ENCODE assay signal across 8 mouse cellular contexts in genomic region chr6:53721595-53721994, GRCm38 (mm10).
DNase-seq lines count a peak whose midpoint lies in the region; ATAC-seq and TF ChIP-seq lines count a peak whose summit lies in the region.

No protein-coding gene starts in this region.

- no peaks in the 10 kb centered on the region for H3K4me1 ChIP-seq in hindbrain, embryonic 14.5 days (replicated peaks; ENCODE audit: control insufficient read depth, insufficient read depth, low read length)
- H3K4me1 ChIP-seq in hindbrain, embryonic 16.5 days (ENCODE audit: control insufficient read depth, insufficient read depth, low read depth, low read length) = no peaks in the 10 kb centered on the region
- no peaks in the 10 kb centered on the region for H3K4me1 ChIP-seq in forebrain, postnatal 0 days (ENCODE audit: insufficient read depth)
- no peaks in the 10 kb centered on the region for H3K4me1 ChIP-seq in hindbrain, embryonic 15.5 days (replicated peaks)
- H3K4me1 ChIP-seq in midbrain, postnatal 0 days (ENCODE audit: insufficient read depth, low read length) = no peaks in the 10 kb centered on the region
- no peaks in the 10 kb centered on the region; the same call in 1 of the 2 replicates for H3K4me1 ChIP-seq in testis, adult 2 months (ENCODE audit: control insufficient read depth, insufficient read depth, low read length)

- no peaks in the 10 kb centered on the region for H3K36me3 ChIP-seq in hindbrain, embryonic 14.5 days (replicated peaks; ENCODE audit: control insufficient read depth, insufficient read depth)
- no peaks in the 10 kb centered on the region for H3K36me3 ChIP-seq in hindbrain, embryonic 16.5 days (ENCODE audit: control insufficient read depth, insufficient read depth, low read length)
- H3K36me3 ChIP-seq in forebrain, postnatal 0 days (ENCODE audit: insufficient read depth) = no peaks in the 10 kb centered on the region
- H3K36me3 ChIP-seq in hindbrain, embryonic 15.5 days = no peaks in the 10 kb centered on the region
- no peaks in the 10 kb centered on the region for H3K36me3 ChIP-seq in midbrain, postnatal 0 days (ENCODE audit: insufficient read depth, low read length)
- H3K36me3 ChIP-seq in testis, adult 2 months (ENCODE audit: control insufficient read depth, insufficient read depth, low read length) = no peaks in the 10 kb centered on the region

- H3K27ac ChIP-seq in hindbrain, embryonic 14.5 days = no peak overlapping the region
- H3K27ac ChIP-seq in hindbrain, embryonic 16.5 days (ENCODE audit: low read depth, low read length) = no peak overlapping the region
- no peak overlapping the region for H3K27ac ChIP-seq in forebrain, postnatal 0 days (ENCODE audit: low read depth, low read length)
- H3K27ac ChIP-seq in hindbrain, embryonic 15.5 days (replicated peaks) = no peak overlapping the region
- H3K27ac ChIP-seq in midbrain, postnatal 0 days (ENCODE audit: low read depth, low read length) = no peak overlapping the region
- H3K27ac ChIP-seq in testis, adult 2 months (ENCODE audit: control insufficient read depth, insufficient read depth, low read depth, low read length) = no peak overlapping the region

- H3K9me3 ChIP-seq in hindbrain, embryonic 14.5 days (ENCODE audit: control insufficient read depth, low read length) = no peaks in the 10 kb centered on the region
- no peaks in the 10 kb centered on the region for H3K9me3 ChIP-seq in hindbrain, embryonic 16.5 days (ENCODE audit: control insufficient read depth, low read length)
- no peaks in the 10 kb centered on the region for H3K9me3 ChIP-seq in forebrain, postnatal 0 days (ENCODE audit: low read length)
- no peaks in the 10 kb centered on the region for H3K9me3 ChIP-seq in hindbrain, embryonic 15.5 days
- no peaks in the 10 kb centered on the region for H3K9me3 ChIP-seq in midbrain, postnatal 0 days (ENCODE audit: low read length)

- H3K9ac ChIP-seq in hindbrain, embryonic 14.5 days = no peak overlapping the region
- H3K9ac ChIP-seq in hindbrain, embryonic 16.5 days (ENCODE audit: low read depth, low read length) = no peak overlapping the region
- H3K9ac ChIP-seq in forebrain, postnatal 0 days = no peak overlapping the region
- no peak overlapping the region for H3K9ac ChIP-seq in hindbrain, embryonic 15.5 days
- no peak overlapping the region for H3K9ac ChIP-seq in midbrain, postnatal 0 days (replicated peaks; ENCODE audit: low read length, poor library complexity, severe bottlenecking)

- WGBS in hindbrain, embryonic 14.5 days = 15% methylated on average over 9 of the region's 9 CpGs
- 16% methylated on average over 9 of the region's 9 CpGs for WGBS in hindbrain, embryonic 16.5 days
- 8% methylated on average over 9 of the region's 9 CpGs for WGBS in forebrain, postnatal 0 days
- WGBS in hindbrain, embryonic 15.5 days = 13% methylated on average over 9 of the region's 9 CpGs
- 11% methylated on average over 9 of the region's 9 CpGs for WGBS in midbrain, postnatal 0 days

- ATAC-seq in hindbrain, embryonic 14.5 days (ENCODE audit: low FRiP score) = no peak
- ATAC-seq in hindbrain, embryonic 16.5 days = no peak
- ATAC-seq in forebrain, postnatal 0 days = 0 out of 2 replicates have a peak, but pooled peaks have one; percentile 32
- peak; percentile 56; the same call in 1 of the 2 replicates for ATAC-seq in hindbrain, embryonic 15.5 days (ENCODE audit: low FRiP score, low read depth)
- ATAC-seq in midbrain, postnatal 0 days (ENCODE audit: low FRiP score) = no peak

- intact Hi-C loops in left cerebral cortex, postnatal 10 days (cut with DNase I) = loop anchor here (5.0 kb wide), 1 partner anchor 504 kb away; no protein-coding TSS in a partner anchor

- TF ChIP-seq CTCF in forebrain, postnatal 0 days (IDR thresholded peaks at IDR 0.05; ENCODE audit: low read depth) = peak; percentile 94
- peak; percentile 91 for TF ChIP-seq CTCF in midbrain, postnatal 0 days (IDR thresholded peaks at IDR 0.05)
- TF ChIP-seq CTCF in testis, adult 2 months (IDR thresholded peaks at IDR 0.05; ENCODE audit: control insufficient read depth, insufficient read depth, insufficient replicate concordance, low read depth, low read length) = peak; percentile 99

- H3K27me3 ChIP-seq in hindbrain, embryonic 14.5 days (ENCODE audit: control insufficient read depth, insufficient read depth, low read length) = no peaks in the 10 kb centered on the region
- H3K27me3 ChIP-seq in hindbrain, embryonic 16.5 days (replicated peaks; ENCODE audit: control insufficient read depth, insufficient read depth, low read length) = no peaks in the 10 kb centered on the region
- no peaks in the 10 kb centered on the region for H3K27me3 ChIP-seq in forebrain, postnatal 0 days (ENCODE audit: insufficient read depth, low read length)
- H3K27me3 ChIP-seq in hindbrain, embryonic 15.5 days = 0 out of 2 replicates have a peak, but pooled peaks cover 3% of the 10 kb centered on the region
- no peaks in the 10 kb centered on the region for H3K27me3 ChIP-seq in midbrain, postnatal 0 days (ENCODE audit: insufficient read depth, low read length)
- no peaks in the 10 kb centered on the region for H3K27me3 ChIP-seq in testis, adult 2 months (ENCODE audit: control insufficient read depth, insufficient read depth, low read length)

- DNase-seq in hindbrain, embryonic 14.5 days (ENCODE audit: low spot score) = peak; percentile 83
- peak; percentile 70 for DNase-seq in cerebellum, adult 11 months
- peak; percentile 79 for DNase-seq in forebrain, postnatal 0 days
- DNase-seq in left cerebral cortex, postnatal 10 days (ENCODE audit: extremely low spot score in 1 of 2, low spot score in 2 of 2) = peak; percentile 45 to 51
- peak; percentile 67 for DNase-seq in midbrain, postnatal 0 days (ENCODE audit: low spot score)

- no peak overlapping the region for H3K4me2 ChIP-seq in hindbrain, embryonic 14.5 days (replicated peaks)
- no peak overlapping the region for H3K4me2 ChIP-seq in hindbrain, embryonic 16.5 days (ENCODE audit: low read length)
- H3K4me2 ChIP-seq in forebrain, postnatal 0 days (ENCODE audit: low read depth) = no peak overlapping the region
- no peak overlapping the region for H3K4me2 ChIP-seq in hindbrain, embryonic 15.5 days
- H3K4me2 ChIP-seq in midbrain, postnatal 0 days (ENCODE audit: low read depth, low read length, poor library complexity, severe bottlenecking) = no peak overlapping the region

- TF ChIP-seq POLR2A in testis, adult 2 months (IDR thresholded peaks at IDR 0.05; ENCODE audit: control insufficient read depth, low read depth, low read length) = no peak

- H3K4me3 ChIP-seq in hindbrain, embryonic 14.5 days (replicated peaks; ENCODE audit: low read length) = no peak overlapping the region
- H3K4me3 ChIP-seq in hindbrain, embryonic 16.5 days (ENCODE audit: low read length) = no peak overlapping the region
- no peak overlapping the region for H3K4me3 ChIP-seq in forebrain, postnatal 0 days (ENCODE audit: low read depth, low read length)
- H3K4me3 ChIP-seq in hindbrain, embryonic 15.5 days = no peak overlapping the region
- H3K4me3 ChIP-seq in midbrain, postnatal 0 days (ENCODE audit: low read depth, low read length) = no peak overlapping the region
- no peak overlapping the region for H3K4me3 ChIP-seq in testis, adult 2 months (ENCODE audit: control insufficient read depth, low read depth, low read length)

Comparison
In these comparisons a context has a peak if more than half of its experiments do, and no peak if none do; other contexts are left out.
1. ATAC-seq: peak in forebrain, postnatal 0 days (single experiment) and hindbrain, embryonic 15.5 days (single experiment); none in hindbrain, embryonic 14.5 days (single experiment), hindbrain, embryonic 16.5 days (single experiment) and midbrain, postnatal 0 days (single experiment).
2. Peak in every context shown above with its lines, with median percentiles within 50 percentile points of each other: DNase-seq and CTCF ChIP-seq.